Mouse (Mus musculus): ENCODE measurements around the gene Dlgap1. TPM values are rescaled to one million over a fixed set of nuclear protein-coding genes. Genes with fewer than 3 reads are reported as not detected.
"Not testable (repeated sequence)": the region's sequence is repeated elsewhere in the genome, so short reads cannot be mapped to it uniquely, and the experiment has no call there.

Gene Dlgap1
- polyA plus RNA-seq, 1 experiment from 2014 or later = 0.50 TPM

GRCm38 (mm10) chr17:70528196-70529187, 559.6 kb downstream of the Dlgap1 start:
- H3K27ac ChIP-seq = no peak overlapping the region
- ATAC-seq (replicated peaks; ENCODE audit: insufficient number of reproducible peaks, insufficient read depth, low FRiP score, low read depth) = no peak
- H3K9me3 ChIP-seq (replicated peaks) = no peaks in the 10 kb centered on the region
- H3K27me3 ChIP-seq = no peaks in the 10 kb centered on the region; the same call in 1 of the 2 replicates
- no peak overlapping the region for H3K9ac ChIP-seq
- no peaks in the 10 kb centered on the region for H3K36me3 ChIP-seq
- H3K4me1 ChIP-seq (replicated peaks) = peaks cover 8% of the 10 kb centered on the region
- no peak overlapping the region for H3K4me3 ChIP-seq
- H3K4me2 ChIP-seq = 0 out of 2 replicates have a peak overlapping the region, but pooled peaks have one; percentile 13
- WGBS = 35% methylated on average over 7 of the region's 7 CpGs

GRCm38 (mm10) chr17:70534321-70534720, 565.4 kb downstream of the Dlgap1 start:
- 63% methylated on average over 3 of the region's 3 CpGs for WGBS
- Histone ChIP-seq H3K4me3 (no peak overlapping the region), H3K9me3 (replicated peaks) (no peaks in the 10 kb centered on the region), H3K36me3 (no peaks in the 10 kb centered on the region), H3K27me3 (no peaks in the 10 kb centered on the region), H3K27ac (no peak overlapping the region), H3K4me2 (no peak overlapping the region), H3K9ac (no peak overlapping the region), H3K4me1 (replicated peaks) (no peaks in the 10 kb centered on the region)
- ATAC-seq (replicated peaks; ENCODE audit: insufficient number of reproducible peaks, insufficient read depth, low FRiP score, low read depth) = no peak

GRCm38 (mm10) chr17:70541816-70542215, 572.9 kb downstream of the Dlgap1 start:
- no peaks in the 10 kb centered on the region for H3K4me1 ChIP-seq (replicated peaks)
- H3K36me3 ChIP-seq = no peaks in the 10 kb centered on the region
- no peak overlapping the region for H3K4me2 ChIP-seq
- 86% methylated on average over 4 of the region's 4 CpGs for WGBS
- no peak overlapping the region for H3K27ac ChIP-seq
- H3K27me3 ChIP-seq = no peaks in the 10 kb centered on the region
- no peak overlapping the region for H3K4me3 ChIP-seq
- ATAC-seq (replicated peaks; ENCODE audit: insufficient number of reproducible peaks, insufficient read depth, low FRiP score, low read depth) = no peak
- H3K9ac ChIP-seq = no peak overlapping the region
- no peaks in the 10 kb centered on the region for H3K9me3 ChIP-seq (replicated peaks)

GRCm38 (mm10) chr17:70550793-70551192, 581.9 kb downstream of the Dlgap1 start:
- Histone ChIP-seq H3K27ac (no peak overlapping the region), H3K27me3 (no peaks in the 10 kb centered on the region), H3K4me1 (replicated peaks) (no peaks in the 10 kb centered on the region), H3K4me3 (no peak overlapping the region), H3K36me3 (no peaks in the 10 kb centered on the region), H3K9ac (no peak overlapping the region), H3K9me3 (replicated peaks) (no peaks in the 10 kb centered on the region), H3K4me2 (no peak overlapping the region)
- WGBS = 64% methylated on average over 4 of the region's 4 CpGs
- no peak for ATAC-seq (replicated peaks; ENCODE audit: insufficient number of reproducible peaks, insufficient read depth, low FRiP score, low read depth)

- Histone ChIP-seq H3K4me1 (replicated peaks) (no peaks in the 10 kb centered on the region), H3K4me3 (peak overlapping the region; percentile 10; the same call in 1 of the 2 replicates), H3K36me3 (no peaks in the 10 kb centered on the region), H3K9me3 (replicated peaks) (no peaks in the 10 kb centered on the region), H3K9ac (no peak overlapping the region), H3K27me3 (no peaks in the 10 kb centered on the region), H3K4me2 (peak overlapping the region; percentile 48), H3K27ac (no peak overlapping the region)
- WGBS = 51% methylated on average over 7 of the region's 7 CpGs
- no peak for ATAC-seq (replicated peaks; ENCODE audit: insufficient number of reproducible peaks, insufficient read depth, low FRiP score, low read depth)
These were observed 592.7 kb downstream of the Dlgap1 start for GRCm38 (mm10) chr17:70561547-70561946.

GRCm38 (mm10) chr17:70570848-70571247, 602.0 kb downstream of the Dlgap1 start:
- Histone ChIP-seq H3K36me3 (no peaks in the 10 kb centered on the region), H3K27me3 (no peaks in the 10 kb centered on the region), H3K4me1 (replicated peaks) (no peaks in the 10 kb centered on the region), H3K9ac (no peak overlapping the region), H3K9me3 (replicated peaks) (no peaks in the 10 kb centered on the region), H3K4me2 (no peak overlapping the region), H3K27ac (no peak overlapping the region), H3K4me3 (no peak overlapping the region)
- WGBS = 71% methylated on average over 5 of the region's 5 CpGs
- no peak for ATAC-seq (replicated peaks; ENCODE audit: insufficient number of reproducible peaks, insufficient read depth, low FRiP score, low read depth)

- H3K27me3 ChIP-seq = no peaks in the 10 kb centered on the region
- 64% methylated on average over 8 of the region's 8 CpGs for WGBS
- no peak overlapping the region for H3K27ac ChIP-seq
- H3K4me2 ChIP-seq = no peak overlapping the region
- H3K4me1 ChIP-seq (replicated peaks) = no peaks in the 10 kb centered on the region
- ATAC-seq (replicated peaks; ENCODE audit: insufficient number of reproducible peaks, insufficient read depth, low FRiP score, low read depth) = no peak
- H3K4me3 ChIP-seq = no peak overlapping the region
- H3K9me3 ChIP-seq (replicated peaks) = no peaks in the 10 kb centered on the region
- no peaks in the 10 kb centered on the region for H3K36me3 ChIP-seq
- no peak overlapping the region for H3K9ac ChIP-seq
These were observed 614.2 kb downstream of the Dlgap1 start for GRCm38 (mm10) chr17:70583042-70583441.

- ATAC-seq (replicated peaks; ENCODE audit: insufficient number of reproducible peaks, insufficient read depth, low FRiP score, low read depth) = no peak
- H3K9ac ChIP-seq = no peak overlapping the region
- H3K27ac ChIP-seq = no peak overlapping the region
- no peaks in the 10 kb centered on the region for H3K9me3 ChIP-seq (replicated peaks)
- no peak overlapping the region for H3K4me3 ChIP-seq
- no peaks in the 10 kb centered on the region for H3K27me3 ChIP-seq
- 78% methylated on average over 13 of the region's 13 CpGs for WGBS
- no peak overlapping the region for H3K4me2 ChIP-seq
- no peaks in the 10 kb centered on the region for H3K36me3 ChIP-seq
- H3K4me1 ChIP-seq (replicated peaks) = no peaks in the 10 kb centered on the region
These were observed 618.0 kb downstream of the Dlgap1 start for GRCm38 (mm10) chr17:70586735-70587425.

GRCm38 (mm10) chr17:70587975-70588630, 619.2 kb downstream of the Dlgap1 start:
- not testable (repeated sequence) for H3K4me3 ChIP-seq; H3K4me1 ChIP-seq (replicated peaks); H3K9me3 ChIP-seq (replicated peaks); H3K27ac ChIP-seq; H3K9ac ChIP-seq; H3K4me2 ChIP-seq; H3K27me3 ChIP-seq; ATAC-seq (replicated peaks; ENCODE audit: insufficient number of reproducible peaks, insufficient read depth, low FRiP score, low read depth); H3K36me3 ChIP-seq
- 85% methylated on average over 2 of the region's 4 CpGs for WGBS

GRCm38 (mm10) chr17:70588691-70589090, 619.8 kb downstream of the Dlgap1 start:
- Histone ChIP-seq H3K4me3 (no peak overlapping the region), H3K27me3 (no peaks in the 10 kb centered on the region), H3K9ac (no peak overlapping the region), H3K27ac (no peak overlapping the region), H3K9me3 (replicated peaks) (no peaks in the 10 kb centered on the region), H3K4me1 (replicated peaks) (no peaks in the 10 kb centered on the region), H3K36me3 (no peaks in the 10 kb centered on the region), H3K4me2 (no peak overlapping the region)
- WGBS = 36% methylated on average over 6 of the region's 6 CpGs
- no peak for ATAC-seq (replicated peaks; ENCODE audit: insufficient number of reproducible peaks, insufficient read depth, low FRiP score, low read depth)

- Histone ChIP-seq H3K27ac (no peak overlapping the region), H3K9ac (no peak overlapping the region), H3K27me3 (no peaks in the 10 kb centered on the region), H3K4me2 (no peak overlapping the region), H3K36me3 (no peaks in the 10 kb centered on the region), H3K4me1 (replicated peaks) (no peaks in the 10 kb centered on the region), H3K9me3 (replicated peaks) (no peaks in the 10 kb centered on the region), H3K4me3 (no peak overlapping the region)
- no peak for ATAC-seq (replicated peaks; ENCODE audit: insufficient number of reproducible peaks, insufficient read depth, low FRiP score, low read depth)
- WGBS = 63% methylated on average over 13 of the region's 13 CpGs
These were observed 620.3 kb downstream of the Dlgap1 start for GRCm38 (mm10) chr17:70589140-70589539.

Data from heart, embryonic 15.5 days (tissue).